Mouse (Mus musculus) spleen, postnatal 10 days (tissue): ENCODE results near the gene Nubp1.

ENCODE experiments used
- DNase-seq, 2 experiments: peaks; one replicate each; pipeline ENCODE4 v3.0.0; 2021 to 2022; ENCODE audit warnings: low spot score in 2 of 2

Nubp1 gene

GRCm38 (mm10) chr16:10411764-10412746 lies at the start of gene Nubp1:
Gene Nubp1 (plus strand): TSS chr16:10411948.
- peak; percentile 89 to 94 for DNase-seq

- DNase-seq = no peak
Measured at GRCm38 (mm10) chr16:10363061-10363460, 48.7 kb upstream of the Nubp1 start.

GRCm38 (mm10) chr16:10365796-10366195 lies 46.0 kb upstream of the Nubp1 start:
- no peak for DNase-seq

- no peak for DNase-seq
Measured at GRCm38 (mm10) chr16:10366240-10367217, 45.2 kb upstream of the Nubp1 start.

GRCm38 (mm10) chr16:10369468-10369934 lies 42.2 kb upstream of the Nubp1 start:
- DNase-seq = no peak

- no peak for DNase-seq
Measured at GRCm38 (mm10) chr16:10369996-10370395, 41.8 kb upstream of the Nubp1 start.

GRCm38 (mm10) chr16:10372372-10372771 lies 39.4 kb upstream of the Nubp1 start:
- DNase-seq = no peak

GRCm38 (mm10) chr16:10374254-10375011 lies 37.3 kb upstream of the Nubp1 start:
- no peak for DNase-seq

- no peak for DNase-seq
Measured at GRCm38 (mm10) chr16:10377286-10377685, 34.5 kb upstream of the Nubp1 start.

- DNase-seq = no peak
Measured at GRCm38 (mm10) chr16:10379531-10379930, 32.2 kb upstream of the Nubp1 start.

- DNase-seq = peak; percentile 57 to 82
Measured at GRCm38 (mm10) chr16:10384060-10384497, 27.7 kb upstream of the Nubp1 start.

GRCm38 (mm10) chr16:10384544-10384943 lies 27.2 kb upstream of the Nubp1 start:
- DNase-seq = no peak

- no peak for DNase-seq
Measured at GRCm38 (mm10) chr16:10385261-10385660, 26.5 kb upstream of the Nubp1 start.

GRCm38 (mm10) chr16:10388634-10389365 lies 22.9 kb upstream of the Nubp1 start:
- peak in 1 of 2 experiments; percentile 48 for DNase-seq

GRCm38 (mm10) chr16:10392587-10392986 lies 19.2 kb upstream of the Nubp1 start:
- DNase-seq = no peak

- peak in 1 of 2 experiments; percentile 61 for DNase-seq
Measured at GRCm38 (mm10) chr16:10394699-10395540, 16.8 kb upstream of the Nubp1 start, which contains the start of gene Tekt5. Gene Tekt5 (minus strand): TSS chr16:10395490.

GRCm38 (mm10) chr16:10398755-10399154 lies 13.0 kb upstream of the Nubp1 start:
- DNase-seq = no peak

- peak; percentile 79 to 87 for DNase-seq
Measured at GRCm38 (mm10) chr16:10399160-10399559, 12.6 kb upstream of the Nubp1 start.

- peak in 1 of 2 experiments; percentile 73 for DNase-seq
Measured at GRCm38 (mm10) chr16:10415976-10416375, 4.2 kb downstream of the Nubp1 start.
